Mouse (Mus musculus) liver, adult 2 months (tissue): ENCODE results near the gene 4933434E20Rik.

Experiments used
- CTCF ChIP-seq: fragments of 200-500 bp; IDR thresholded peaks from 2 replicates; pipeline ENCODE4 v1.5.1; 2011; ENCODE audit warnings: low read depth, low read length, control low read depth
- POLR2A ChIP-seq: fragments of 200-500 bp; IDR thresholded peaks from 2 replicates; pipeline ENCODE4 v1.6.1; 2011; ENCODE audit warnings: low read length, control low read depth; ENCODE audit not compliant: insufficient read depth; ENCODE audit errors: extremely low read depth

DNA sequence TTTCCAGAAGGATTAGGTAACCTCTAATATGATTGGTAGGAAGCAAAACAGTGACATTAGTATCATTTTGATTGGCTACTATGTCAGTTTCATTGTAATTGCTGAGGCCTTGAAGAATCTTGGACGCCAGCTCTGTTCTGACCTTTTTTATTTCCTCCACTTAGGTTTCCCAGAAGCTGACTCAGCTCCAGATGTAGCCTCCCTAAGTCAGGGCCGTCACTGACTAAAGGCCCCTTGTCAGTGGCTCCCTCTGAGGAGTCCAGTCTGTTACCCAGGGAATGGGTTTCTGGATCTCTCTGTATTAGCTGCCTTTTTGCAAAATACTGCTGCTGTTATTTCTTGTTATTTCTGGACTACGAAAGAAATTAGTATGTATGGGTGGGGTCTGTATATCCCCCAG lies 64.1 kb downstream of the 4933434E20Rik start:
- TF ChIP-seq CTCF (no peak), POLR2A (no peak)
